Mouse (Mus musculus): ENCODE measurements around the gene Apba1. TPM values are rescaled to one million over a fixed set of nuclear protein-coding genes. Genes with fewer than 3 reads are reported as not detected.

The Apba1 gene
- total RNA-seq, 1 experiment from 2014 or later: 1.1 TPM

DNA sequence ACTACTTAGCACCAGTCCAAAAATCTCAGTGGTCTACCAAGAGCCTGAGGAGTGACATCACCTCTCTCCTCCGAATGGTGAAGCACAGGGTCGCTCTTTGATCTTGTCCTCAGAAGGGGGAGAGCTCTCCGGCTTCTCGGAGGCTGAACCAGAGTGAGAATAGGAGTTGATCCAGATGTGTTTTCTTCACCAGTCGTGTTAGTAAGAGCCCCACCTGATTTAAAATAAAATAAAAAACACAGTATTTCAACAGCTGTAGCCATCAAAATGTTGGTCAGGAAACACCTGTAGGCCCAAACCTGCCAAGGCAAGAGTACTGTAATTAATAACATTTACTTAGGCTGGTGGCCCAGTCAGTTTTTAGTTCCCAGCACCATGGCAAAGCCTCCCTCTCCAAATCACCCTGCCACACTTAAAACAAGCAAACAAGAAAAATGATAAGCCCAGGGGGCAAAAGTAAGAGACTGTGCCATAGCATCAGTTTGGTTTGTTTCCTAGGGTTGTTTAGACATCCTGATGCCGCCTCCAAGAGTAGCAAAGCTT, 219.3 kb downstream of the Apba1 start:
- no peak for ATAC-seq (replicated peaks in 1 of 2; ENCODE audit: insufficient read depth in 1 of 2, low FRiP score in 2 of 2, low TSS enrichment in 1 of 2, low read depth in 1 of 2, poor library complexity in 2 of 2, severe bottlenecking in 2 of 2)

DNA sequence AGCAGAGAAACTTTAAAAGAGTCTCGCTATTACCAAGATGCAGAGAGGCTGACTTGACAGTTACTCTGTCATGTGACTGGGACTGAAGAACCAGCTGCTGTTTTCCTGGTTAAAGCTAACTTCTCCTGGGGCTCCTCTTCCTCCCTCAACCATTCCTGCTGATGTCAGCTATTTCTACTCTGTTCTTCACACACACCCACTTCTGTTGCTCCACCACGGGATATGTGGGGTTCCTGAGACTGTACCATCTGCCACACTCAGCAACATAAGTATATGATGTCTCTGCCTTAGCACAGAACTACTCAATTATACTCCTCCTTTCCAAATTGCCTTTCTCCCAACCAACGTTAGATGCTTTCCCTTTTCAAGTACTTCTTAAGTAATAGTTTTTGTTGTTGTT, 221.9 kb downstream of the Apba1 start:
- ATAC-seq (replicated peaks in 1 of 2; ENCODE audit: insufficient read depth in 1 of 2, low FRiP score in 2 of 2, low TSS enrichment in 1 of 2, low read depth in 1 of 2, poor library complexity in 2 of 2, severe bottlenecking in 2 of 2): no peak

DNA sequence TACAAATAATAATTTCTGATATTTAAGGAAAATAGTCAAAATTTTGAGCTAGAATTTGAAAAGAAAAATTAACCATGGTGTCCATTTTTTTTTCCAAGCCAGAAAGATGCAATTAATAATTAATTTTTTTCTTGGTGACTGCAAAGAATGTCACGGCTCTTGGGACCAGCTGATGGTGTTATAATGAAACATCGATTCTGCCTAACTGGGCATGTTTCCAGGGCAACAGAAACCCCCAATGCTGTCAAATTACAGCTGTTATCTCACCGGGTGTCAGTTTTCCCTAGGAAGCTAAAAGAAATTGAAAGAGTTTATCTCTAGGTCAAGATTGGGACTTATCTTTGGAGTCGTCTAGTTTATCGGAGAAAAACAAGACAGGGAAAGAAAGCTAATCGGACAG, 225.5 kb downstream of the Apba1 start:
- ATAC-seq (replicated peaks in 1 of 2; ENCODE audit: insufficient read depth in 1 of 2, low FRiP score in 2 of 2, low TSS enrichment in 1 of 2, low read depth in 1 of 2, poor library complexity in 2 of 2, severe bottlenecking in 2 of 2): no peak

DNA sequence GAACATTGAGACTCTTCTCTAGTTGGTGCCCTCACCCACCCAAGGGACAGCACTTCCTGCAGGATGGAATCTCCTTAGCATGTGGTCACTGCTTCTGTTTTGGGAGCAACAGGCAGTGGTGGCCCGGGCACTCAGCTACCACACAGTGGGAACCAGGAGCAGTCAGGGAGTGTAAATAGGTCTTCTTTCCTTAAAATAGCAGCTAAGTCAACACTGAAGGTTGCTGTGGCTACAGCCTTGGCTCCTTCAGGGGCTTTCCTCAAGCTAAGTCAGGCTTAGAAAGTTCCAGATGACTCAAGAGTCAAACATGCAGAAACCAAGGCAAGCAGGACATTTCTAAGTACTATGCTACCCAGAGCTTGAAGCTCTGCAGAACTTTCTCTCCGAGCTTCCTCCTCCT, 228.6 kb downstream of the Apba1 start:
- no peak for ATAC-seq (replicated peaks in 1 of 2; ENCODE audit: insufficient read depth in 1 of 2, low FRiP score in 2 of 2, low TSS enrichment in 1 of 2, low read depth in 1 of 2, poor library complexity in 2 of 2, severe bottlenecking in 2 of 2)

DNA sequence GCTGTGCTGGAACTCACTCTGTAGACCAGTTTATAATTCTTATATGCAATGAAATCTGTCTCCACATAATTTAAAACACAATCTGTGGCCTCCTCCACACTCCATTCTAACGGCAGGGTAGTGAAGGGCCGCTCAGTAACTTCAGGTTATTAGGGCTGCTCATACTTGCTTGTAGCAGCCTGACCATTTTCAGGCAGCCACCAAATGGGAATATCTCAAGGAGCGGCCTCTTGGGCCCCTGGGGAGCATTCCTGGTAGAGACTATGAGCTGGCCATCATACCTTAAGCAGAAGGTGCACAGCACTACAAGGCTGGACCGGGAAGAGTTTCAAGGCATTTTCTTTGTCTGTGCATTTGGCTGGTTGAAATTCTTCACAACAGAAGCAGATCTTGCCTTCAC, 229.5 kb downstream of the Apba1 start:
- no peak for ATAC-seq (replicated peaks in 1 of 2; ENCODE audit: insufficient read depth in 1 of 2, low FRiP score in 2 of 2, low TSS enrichment in 1 of 2, low read depth in 1 of 2, poor library complexity in 2 of 2, severe bottlenecking in 2 of 2)

DNA sequence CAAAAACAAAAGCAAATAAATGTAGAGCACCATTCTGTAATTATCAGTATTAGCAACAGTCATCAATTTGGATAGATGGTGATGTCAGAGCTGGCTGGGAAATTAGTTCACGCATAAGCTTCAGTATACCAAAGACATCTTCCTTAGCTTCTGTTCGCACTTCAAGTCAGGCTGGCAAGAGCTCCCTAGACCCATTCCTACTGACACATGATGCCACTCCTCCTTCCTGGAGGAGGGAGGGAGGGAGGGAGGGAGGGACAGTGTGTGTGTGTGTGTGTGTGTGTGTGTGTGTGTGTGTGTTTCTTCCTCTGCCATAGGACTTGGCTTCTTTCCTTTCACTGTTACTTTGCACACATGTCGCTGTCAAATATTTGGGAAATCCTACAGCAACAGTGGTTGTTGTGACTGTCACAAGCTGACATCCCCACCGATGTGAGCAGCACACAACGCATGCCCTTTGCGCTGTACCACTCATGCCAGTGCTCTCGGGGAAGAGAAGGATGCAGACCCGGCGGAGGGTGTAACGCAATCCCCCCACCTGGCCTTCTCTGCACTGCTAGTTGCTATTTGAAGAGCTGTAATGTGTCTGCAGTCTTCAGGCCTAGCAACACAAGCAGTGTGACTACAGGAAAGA, 237.2 kb downstream of the Apba1 start:
- ATAC-seq (replicated peaks in 1 of 2; ENCODE audit: insufficient read depth in 1 of 2, low FRiP score in 2 of 2, low TSS enrichment in 1 of 2, low read depth in 1 of 2, poor library complexity in 2 of 2, severe bottlenecking in 2 of 2): no peak

Other genes with a start within 250 kb of the Apba1 start
- gene 1700028P14Rik, start 106.1 kb upstream of the Apba1 start, total RNA-seq (2017): not detected in 2 replicates
- 18.8 and 22.0 TPM in 2 replicates for gene Ptar1, start 71.5 kb upstream of the Apba1 start, total RNA-seq (2017)

Data from hematopoietic stem cell, adult 5-6 weeks (primary cell).